Mouse (Mus musculus) MEL (cell line): ENCODE data around the gene Tatdn2.

ENCODE experiments used
- CTCF ChIP-seq, 3 experiments: IDR thresholded peaks in 2 of 3; conservative IDR thresholded peaks in 1 of 3; 2 replicates each; pipeline ENCODE4 v1.5.1; 2011 to 2012; ENCODE audit warnings: low read length in 3 of 3, low read depth in 2 of 3, mild to moderate bottlenecking in 2 of 3, improper control_type of control experiment in 1 of 3, inconsistent platforms in 1 of 3, mixed read lengths in 1 of 3, moderate library complexity in 1 of 3; ENCODE audit not compliant: control insufficient read depth in 1 of 3, insufficient read depth in 1 of 3, poor library complexity in 1 of 3, severe bottlenecking in 1 of 3
- ELF1 ChIP-seq: IDR thresholded peaks from 2 replicates; pipeline ENCODE4 v1.6.1; 2014; ENCODE audit warnings: low read depth, mild to moderate bottlenecking, inconsistent platforms, low read length, improper control_type of control experiment, moderate library complexity
- EP300 ChIP-seq, 2 experiments: IDR thresholded peaks; 2 replicates each; pipeline ENCODE4 v1.6.1; 2011; ENCODE audit warnings: improper control_type of control experiment in 2 of 2, low read length in 2 of 2, low read depth in 1 of 2, mild to moderate bottlenecking in 1 of 2
- MAFK ChIP-seq: IDR thresholded peaks from 2 replicates; pipeline ENCODE4 v1.6.1; 2011; ENCODE audit warnings: low read depth, mild to moderate bottlenecking, low read length, improper control_type of control experiment, borderline replicate concordance
- MYC ChIP-seq: IDR thresholded peaks from 2 replicates; pipeline ENCODE4 v1.6.1; 2011; ENCODE audit warnings: low read depth, mild to moderate bottlenecking, low read length, improper control_type of control experiment, moderate library complexity
- POLR2A ChIP-seq, 2 experiments: IDR thresholded peaks; 2 replicates each; pipeline ENCODE4 v1.6.1; 2011 to 2012; ENCODE audit warnings: low read length in 2 of 2, mild to moderate bottlenecking in 2 of 2, control low read depth in 1 of 2, improper control_type of control experiment in 1 of 2, low read depth in 1 of 2, moderate library complexity in 1 of 2; ENCODE audit not compliant: control insufficient read depth in 1 of 2, insufficient read depth in 1 of 2, poor library complexity in 1 of 2
- TAL1 ChIP-seq: IDR thresholded peaks from 2 replicates; pipeline ENCODE4 v1.6.1; 2012; ENCODE audit warnings: mild to moderate bottlenecking, inconsistent platforms, low read length, moderate library complexity, mixed read lengths
- ZC3H11A ChIP-seq: IDR thresholded peaks from 2 replicates; pipeline ENCODE4 v1.6.1; 2012; ENCODE audit warnings: low read depth, mild to moderate bottlenecking, inconsistent platforms, low read length, improper control_type of control experiment

DNA sequence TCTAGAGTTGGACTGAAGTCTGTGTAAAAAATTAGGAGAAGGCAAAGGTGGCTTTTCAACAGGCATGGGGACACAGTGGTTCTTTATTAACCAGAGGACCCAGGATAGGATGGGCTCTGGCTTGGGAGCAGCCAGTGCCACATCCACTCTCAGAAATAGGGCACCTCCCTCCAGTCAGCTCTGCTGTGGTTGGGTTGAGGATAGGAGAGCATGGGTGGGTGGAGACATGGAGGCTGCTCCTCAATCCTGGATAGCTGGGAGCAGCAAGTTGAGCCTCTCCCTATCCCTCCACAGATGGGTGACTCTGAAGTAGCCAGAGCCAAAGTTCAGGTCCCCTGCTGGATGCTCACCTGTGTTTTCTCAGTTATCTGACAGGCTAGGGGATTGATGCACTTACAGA is 48.3 kb downstream of the Tatdn2 start:
- TF ChIP-seq MAFK: no peak
- TF ChIP-seq EP300 (IDR thresholded peaks at IDR 0.05; ENCODE audit: low read depth in 1 of 2, low read length in 2 of 2): no peak
- no peak for TF ChIP-seq TAL1
- TF ChIP-seq MYC: no peak
- TF ChIP-seq POLR2A (IDR thresholded peaks at IDR 0.05; ENCODE audit: control insufficient read depth in 1 of 2, insufficient read depth in 1 of 2, low read depth in 1 of 2, low read length in 2 of 2, poor library complexity in 1 of 2): no peak
- TF ChIP-seq CTCF (IDR thresholded peaks at IDR 0.05 in 2 of 3, conservative IDR thresholded peaks at IDR 0.05 in 1 of 3; ENCODE audit: control insufficient read depth in 1 of 3, insufficient read depth in 1 of 3, low read depth in 2 of 3, low read length in 3 of 3, poor library complexity in 1 of 3, severe bottlenecking in 1 of 3): no peak
- TF ChIP-seq ELF1: no peak
- no peak for TF ChIP-seq ZC3H11A
